Mouse (Mus musculus): Measurements from ENCODE around the gene Gm3604.
"Not testable (repeated sequence)": the region's sequence is repeated elsewhere in the genome, so short reads cannot be mapped to it uniquely, and the experiment has no call there.

Gm3604 gene

DNA sequence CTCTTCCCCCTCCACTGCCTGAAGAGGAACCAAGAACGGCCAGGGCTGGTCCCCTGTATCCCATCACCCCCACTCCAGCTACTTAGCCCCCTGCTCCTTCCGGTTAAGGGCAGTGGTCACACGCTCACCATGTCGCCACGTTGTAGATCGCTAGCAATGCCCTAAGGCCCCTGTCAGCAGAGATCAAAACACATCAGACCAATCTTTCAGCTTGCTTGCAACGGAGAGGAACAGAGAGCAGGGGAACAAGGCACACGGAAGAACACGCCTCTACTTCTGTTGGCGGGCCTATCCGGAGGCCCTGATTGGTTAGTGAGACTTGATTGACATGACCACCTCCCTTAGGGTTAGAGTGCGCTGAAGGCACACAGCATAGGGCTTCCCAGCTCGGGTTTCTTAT, at the start of gene Gm3604:
Gene Gm3604, minus strand, starts transcription at position 226 of the 400 bp plus-strand sequence.
- DNase-seq (ENCODE audit: extremely low spot score, low read depth, low spot score): not testable (repeated sequence)

- DNase-seq (ENCODE audit: extremely low spot score, low read depth, low spot score): not testable (repeated sequence)
These were observed 16.2 kb upstream of the Gm3604 start for GRCm38 (mm10) chr13:62399206-62399605.

DNA sequence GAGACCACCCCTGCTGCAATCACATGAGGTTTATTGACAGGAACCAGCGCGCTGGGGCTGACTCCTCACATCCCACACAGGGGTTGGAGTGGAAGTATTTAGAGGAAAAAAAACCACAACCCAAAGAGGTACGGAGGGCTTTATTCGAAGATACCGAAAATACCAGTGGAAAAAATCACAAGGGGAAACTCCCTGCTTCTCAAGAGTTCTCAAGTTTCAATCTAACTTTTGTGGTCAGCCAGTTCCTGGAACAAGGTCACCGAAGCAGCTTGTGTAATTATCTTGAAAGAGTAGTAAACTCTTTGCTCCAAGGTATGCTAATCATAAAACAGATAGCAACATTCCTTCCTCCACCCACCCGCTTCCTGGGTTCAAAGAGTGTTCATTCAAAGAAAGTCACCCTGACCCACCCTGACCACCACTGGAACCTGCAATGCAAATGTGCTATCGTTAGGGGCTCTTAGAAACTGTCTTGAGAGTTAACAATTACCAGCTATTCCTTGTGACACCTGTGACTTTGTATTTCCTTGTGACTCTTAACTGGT, 7.2 kb upstream of the Gm3604 start:
- DNase-seq (ENCODE audit: extremely low spot score, low read depth, low spot score): not testable (repeated sequence)

- DNase-seq (ENCODE audit: extremely low spot score, low read depth, low spot score): no peak
These were observed 51.2 kb downstream of the Gm3604 start for GRCm38 (mm10) chr13:62331786-62332185.

- no peak for DNase-seq (ENCODE audit: extremely low spot score, low read depth, low spot score)
These were observed 51.6 kb downstream of the Gm3604 start for GRCm38 (mm10) chr13:62331381-62331780.

Data from hindlimb bud, embryonic 11.5 days (tissue).